Mouse (Mus musculus): ENCODE measurements around the gene Tomm40l. TPM values are rescaled to one million over a fixed set of nuclear protein-coding genes. Genes with fewer than 3 reads are reported as not detected.

Gene Tomm40l
- polyA plus RNA-seq, 1 experiment, result 26.9 TPM

- H3K4me3 ChIP-seq (ENCODE audit: insufficient read depth, low read length), result no peak overlapping the region
- no peak for TF ChIP-seq CTCF (IDR thresholded peaks at IDR 0.05; ENCODE audit: borderline replicate concordance, insufficient read depth, low read length)
- no peak for TF ChIP-seq POLR2A (IDR thresholded peaks at IDR 0.05; ENCODE audit: low read depth, low read length)
- no peak overlapping the region for H3K27ac ChIP-seq (ENCODE audit: insufficient read depth, low read length)
- no peaks in the 10 kb centered on the region; the same call in 1 of the 2 replicates for H3K4me1 ChIP-seq (ENCODE audit: control insufficient read depth, insufficient read depth, low read length)
Measured at GRCm38 (mm10) chr1:171240911-171241310, 18.6 kb upstream of the Tomm40l start.

GRCm38 (mm10) chr1:171239992-171240744, 17.9 kb upstream of the Tomm40l start:
- TF ChIP-seq CTCF (IDR thresholded peaks at IDR 0.05; ENCODE audit: borderline replicate concordance, insufficient read depth, low read length) (no peak), POLR2A (IDR thresholded peaks at IDR 0.05; ENCODE audit: low read depth, low read length) (no peak)
- Histone ChIP-seq H3K27ac (ENCODE audit: insufficient read depth, low read length) (no peak overlapping the region), H3K4me3 (ENCODE audit: insufficient read depth, low read length) (no peak overlapping the region), H3K4me1 (ENCODE audit: control insufficient read depth, insufficient read depth, low read length) (no peaks in the 10 kb centered on the region)

GRCm38 (mm10) chr1:171238463-171238862, 16.1 kb upstream of the Tomm40l start:
- TF ChIP-seq CTCF (IDR thresholded peaks at IDR 0.05; ENCODE audit: borderline replicate concordance, insufficient read depth, low read length) (peak; percentile 82), POLR2A (IDR thresholded peaks at IDR 0.05; ENCODE audit: low read depth, low read length) (no peak)
- Histone ChIP-seq H3K27ac (ENCODE audit: insufficient read depth, low read length) (no peak overlapping the region), H3K4me1 (ENCODE audit: control insufficient read depth, insufficient read depth, low read length) (no peaks in the 10 kb centered on the region), H3K4me3 (ENCODE audit: insufficient read depth, low read length) (no peak overlapping the region)

GRCm38 (mm10) chr1:171237438-171237837, 15.1 kb upstream of the Tomm40l start:
- Histone ChIP-seq H3K27ac (ENCODE audit: insufficient read depth, low read length) (no peak overlapping the region), H3K4me1 (ENCODE audit: control insufficient read depth, insufficient read depth, low read length) (no peaks in the 10 kb centered on the region), H3K4me3 (ENCODE audit: insufficient read depth, low read length) (no peak overlapping the region)
- no peak for TF ChIP-seq POLR2A (IDR thresholded peaks at IDR 0.05; ENCODE audit: low read depth, low read length)
- TF ChIP-seq CTCF (IDR thresholded peaks at IDR 0.05; ENCODE audit: borderline replicate concordance, insufficient read depth, low read length), result no peak

- Histone ChIP-seq H3K27ac (ENCODE audit: insufficient read depth, low read length) (no peak overlapping the region), H3K4me1 (ENCODE audit: control insufficient read depth, insufficient read depth, low read length) (no peaks in the 10 kb centered on the region), H3K4me3 (ENCODE audit: insufficient read depth, low read length) (no peak overlapping the region)
- TF ChIP-seq POLR2A (IDR thresholded peaks at IDR 0.05; ENCODE audit: low read depth, low read length) (no peak), CTCF (IDR thresholded peaks at IDR 0.05; ENCODE audit: borderline replicate concordance, insufficient read depth, low read length) (no peak)
Measured at GRCm38 (mm10) chr1:171235791-171236190, 13.5 kb upstream of the Tomm40l start.

- TF ChIP-seq CTCF (IDR thresholded peaks at IDR 0.05; ENCODE audit: borderline replicate concordance, insufficient read depth, low read length) (no peak), POLR2A (IDR thresholded peaks at IDR 0.05; ENCODE audit: low read depth, low read length) (no peak)
- no peak overlapping the region for H3K27ac ChIP-seq (ENCODE audit: insufficient read depth, low read length)
- H3K4me3 ChIP-seq (ENCODE audit: insufficient read depth, low read length), result no peak overlapping the region
- H3K4me1 ChIP-seq (ENCODE audit: control insufficient read depth, insufficient read depth, low read length), result no peaks in the 10 kb centered on the region
Measured at GRCm38 (mm10) chr1:171234538-171234937, 12.2 kb upstream of the Tomm40l start.

- no peak within 1 kb of the TSS for H3K4me3 ChIP-seq (ENCODE audit: insufficient read depth, low read length)
- H3K4me1 ChIP-seq (ENCODE audit: control insufficient read depth, insufficient read depth, low read length), result no peaks in the 10 kb centered on the region
- H3K27ac ChIP-seq (ENCODE audit: insufficient read depth, low read length), result 0 out of 2 replicates have a peak within 1 kb of the TSS, but pooled peaks have one; percentile 31
- TF ChIP-seq CTCF (IDR thresholded peaks at IDR 0.05; ENCODE audit: borderline replicate concordance, insufficient read depth, low read length) (no peak), POLR2A (IDR thresholded peaks at IDR 0.05; ENCODE audit: low read depth, low read length) (no peak)
Measured at GRCm38 (mm10) chr1:171234126-171234525, 11.8 kb upstream of the Tomm40l start, which contains the start of gene Fcer1g. Fcer1g (minus strand) TSS chr1:171234365.

- Histone ChIP-seq H3K4me1 (ENCODE audit: control insufficient read depth, insufficient read depth, low read length) (no peaks in the 10 kb centered on the region), H3K27ac (ENCODE audit: insufficient read depth, low read length) (0 out of 2 replicates have a peak overlapping the region, but pooled peaks have one; percentile 31), H3K4me3 (ENCODE audit: insufficient read depth, low read length) (no peak overlapping the region)
- no peak for TF ChIP-seq POLR2A (IDR thresholded peaks at IDR 0.05; ENCODE audit: low read depth, low read length)
- TF ChIP-seq CTCF (IDR thresholded peaks at IDR 0.05; ENCODE audit: borderline replicate concordance, insufficient read depth, low read length), result no peak
Measured at GRCm38 (mm10) chr1:171232800-171233730, 10.8 kb upstream of the Tomm40l start.

- Histone ChIP-seq H3K4me3 (ENCODE audit: insufficient read depth, low read length) (no peak overlapping the region), H3K27ac (ENCODE audit: insufficient read depth, low read length) (no peak overlapping the region), H3K4me1 (ENCODE audit: control insufficient read depth, insufficient read depth, low read length) (no peaks in the 10 kb centered on the region)
- TF ChIP-seq CTCF (IDR thresholded peaks at IDR 0.05; ENCODE audit: borderline replicate concordance, insufficient read depth, low read length) (no peak), POLR2A (IDR thresholded peaks at IDR 0.05; ENCODE audit: low read depth, low read length) (no peak)
Measured at GRCm38 (mm10) chr1:171232348-171232747, 10.0 kb upstream of the Tomm40l start.

All from embryonic fibroblast, embryonic 13.5 days (primary cell).